Mouse (Mus musculus) brain, adult 2 months (tissue): ENCODE data around the gene Ugt1a10.
"Not testable (repeated sequence)": the region's sequence is repeated elsewhere in the genome, so short reads cannot be mapped to it uniquely, and the experiment has no call there.

Experiments
- DNase-seq: peaks from one replicate; pipeline ENCODE4 v3.0.0; 2011; ENCODE audit warnings: low read depth, low spot score

Ugt1a10 gene

DNA sequence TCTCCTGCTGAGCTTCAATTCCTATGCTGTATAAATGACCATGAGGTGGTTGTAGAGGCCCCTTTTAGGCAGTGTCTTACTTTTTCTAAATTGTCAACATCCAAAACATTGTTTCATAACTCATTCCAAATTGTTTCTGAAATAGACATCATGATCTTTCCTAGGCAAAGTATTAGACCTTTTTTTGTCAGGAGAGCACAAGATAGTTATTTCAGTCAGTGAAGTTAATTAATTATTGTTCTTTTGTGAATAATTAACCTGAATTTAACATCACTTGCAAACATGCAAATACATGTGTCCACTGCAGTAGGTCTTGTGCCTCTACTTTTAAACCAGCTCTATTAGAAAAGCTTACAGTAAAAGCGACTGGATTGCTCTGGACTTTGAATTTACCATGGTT is at the start of gene Ugt1a10:
Gene Ugt1a10, plus strand, starts transcription at position 301 of the 400 bp plus-strand sequence.
- DNase-seq, result no peak

DNA sequence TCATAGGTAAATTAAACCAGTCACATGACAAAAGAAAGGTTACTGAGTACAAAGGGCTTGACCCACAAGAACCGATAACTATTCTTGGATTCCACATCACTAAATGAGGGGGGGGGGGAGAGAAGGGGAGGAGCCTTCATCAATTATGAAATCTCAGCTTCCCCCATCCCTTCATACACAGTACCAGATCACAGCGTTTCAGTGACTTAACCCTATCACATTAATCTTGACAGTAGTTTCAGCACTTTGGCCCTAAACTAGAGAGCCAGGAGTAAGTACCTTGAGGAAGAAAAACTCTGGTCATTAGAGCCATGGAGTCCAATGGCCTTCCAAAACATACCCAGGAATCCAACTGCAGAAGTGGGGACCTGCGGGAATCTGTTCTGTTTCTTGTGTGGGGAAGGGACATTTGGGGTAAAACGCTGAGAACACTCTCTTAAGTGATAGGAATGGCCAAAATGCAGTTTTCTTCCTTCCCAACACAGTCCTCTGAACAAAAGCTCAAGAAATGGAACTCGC is 47.4 kb upstream of the Ugt1a10 start:
- DNase-seq, result no peak

DNA sequence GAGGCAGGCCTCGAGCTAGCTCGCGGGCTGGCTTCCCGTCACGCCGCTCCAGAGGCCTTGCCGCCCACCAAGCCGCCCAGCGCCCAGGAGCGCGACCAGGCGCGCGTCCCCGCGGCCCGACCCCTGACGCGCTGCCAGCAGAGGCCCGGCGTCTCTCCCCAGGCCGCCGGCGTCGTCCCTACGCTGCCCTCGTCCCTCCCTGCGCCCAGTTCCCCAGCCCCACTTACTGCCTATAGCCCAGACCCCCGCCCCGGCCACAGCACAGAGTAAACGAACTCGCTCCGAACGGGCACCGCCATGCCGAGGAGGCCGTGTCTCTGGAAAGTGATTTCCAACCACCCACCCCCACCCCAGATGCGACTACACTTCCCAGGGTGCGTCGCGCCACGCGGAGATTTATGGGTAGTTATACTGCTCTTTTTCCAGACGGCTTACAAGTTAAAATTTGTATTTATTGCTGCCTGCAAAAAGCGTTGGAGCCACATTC is 46.9 kb upstream of the Ugt1a10 start, which contains the start of gene Usp40:
Gene Usp40, minus strand, starts transcription at position 341 of the 487 bp plus-strand sequence.
- peak; percentile 93 for DNase-seq

DNA sequence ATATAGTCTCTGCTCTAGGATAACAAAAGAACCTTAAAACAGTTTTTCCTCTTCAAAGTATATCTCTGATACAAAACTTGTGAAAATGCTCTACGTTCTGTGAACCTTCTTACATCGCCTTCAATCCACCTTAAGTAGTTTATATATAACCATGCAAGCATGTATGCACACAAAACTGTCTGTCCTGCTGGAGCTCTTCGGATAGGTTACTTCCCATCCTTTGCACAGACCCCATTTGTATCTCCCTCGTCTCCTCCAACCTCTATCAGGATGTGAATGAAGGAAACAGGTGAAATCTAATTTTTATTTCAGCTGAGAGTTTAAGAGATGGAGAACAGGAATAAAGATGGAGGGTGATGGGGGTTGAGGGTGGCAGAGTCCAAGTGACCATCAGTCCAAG is 46.5 kb upstream of the Ugt1a10 start:
- DNase-seq, result no peak

DNA sequence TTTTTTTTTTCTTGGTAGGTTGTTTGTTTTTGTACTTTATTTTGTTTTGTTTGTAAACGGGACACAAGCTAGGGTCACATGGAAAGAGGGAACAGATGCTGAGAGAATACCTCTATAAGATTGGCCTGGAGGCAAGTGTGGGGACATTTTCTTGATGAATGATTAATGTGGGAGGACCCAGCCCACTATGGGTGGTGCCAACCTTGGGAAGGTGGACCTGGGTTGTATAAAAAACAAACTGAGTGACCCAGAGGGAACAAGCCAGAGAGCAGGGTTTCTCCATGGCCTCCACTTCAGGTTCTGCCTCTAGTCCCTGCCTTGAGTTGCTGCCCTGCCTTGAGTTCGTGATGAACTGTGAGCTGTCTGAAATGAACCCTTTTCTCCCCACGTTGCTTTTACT is 45.7 kb upstream of the Ugt1a10 start:
- no peak for DNase-seq

DNA sequence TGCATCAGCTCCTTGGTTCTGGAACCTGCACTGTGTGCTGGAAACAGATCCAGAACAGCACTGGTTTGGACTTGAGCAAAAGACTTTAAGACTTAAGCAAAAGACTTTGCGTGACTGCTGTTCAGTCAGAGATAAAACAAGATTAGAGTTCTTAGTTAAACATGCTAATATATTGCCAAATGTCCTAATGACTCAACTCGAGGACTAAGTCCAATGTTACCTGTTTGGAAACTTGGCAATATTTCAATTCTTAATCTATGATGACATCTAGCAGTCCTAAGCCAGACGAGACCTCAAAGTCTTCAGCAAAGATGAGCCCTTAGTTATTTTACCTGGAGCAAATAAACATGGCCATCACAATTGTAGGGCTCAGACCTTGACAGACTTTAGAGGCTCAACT is 41.5 kb upstream of the Ugt1a10 start:
- no peak for DNase-seq

DNA sequence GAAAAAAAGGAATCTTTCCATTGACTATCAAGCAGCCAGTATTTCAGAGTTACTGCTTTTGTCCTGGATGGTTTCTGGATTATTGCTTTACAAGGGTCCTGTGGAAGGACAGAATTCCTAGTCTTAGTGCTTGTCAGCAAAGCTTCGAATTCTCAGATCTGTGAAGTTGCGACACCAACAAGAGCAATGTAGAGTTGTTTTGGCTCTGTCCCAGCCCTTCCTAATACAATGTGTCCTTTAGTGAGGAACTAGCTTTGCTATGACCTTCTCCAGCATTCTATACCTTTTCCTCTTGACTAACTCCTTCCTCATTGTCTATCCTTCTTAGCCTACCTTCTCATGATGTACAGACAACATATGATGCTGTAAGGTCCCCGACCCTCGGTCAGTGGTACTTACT is 41.0 kb upstream of the Ugt1a10 start:
- no peak for DNase-seq

DNA sequence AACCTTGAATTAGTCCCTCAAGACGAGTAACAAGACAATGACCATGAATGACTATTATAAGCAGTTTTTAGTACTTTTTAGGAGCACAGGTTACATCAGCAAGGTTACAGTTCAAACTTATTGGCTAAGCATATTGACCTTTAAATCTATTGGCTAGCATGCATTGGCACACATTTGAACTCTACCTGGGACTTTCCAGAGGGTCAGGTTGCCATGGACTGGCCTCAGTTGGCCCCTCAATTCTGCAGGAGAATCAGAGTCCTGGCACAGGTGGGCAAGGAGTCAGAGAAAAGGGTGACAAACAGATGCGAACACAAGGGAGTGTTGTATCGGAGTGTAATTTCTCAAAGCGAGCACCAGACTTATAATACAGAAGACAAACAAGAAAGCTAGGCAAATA is 40.5 kb upstream of the Ugt1a10 start:
- no peak for DNase-seq

DNA sequence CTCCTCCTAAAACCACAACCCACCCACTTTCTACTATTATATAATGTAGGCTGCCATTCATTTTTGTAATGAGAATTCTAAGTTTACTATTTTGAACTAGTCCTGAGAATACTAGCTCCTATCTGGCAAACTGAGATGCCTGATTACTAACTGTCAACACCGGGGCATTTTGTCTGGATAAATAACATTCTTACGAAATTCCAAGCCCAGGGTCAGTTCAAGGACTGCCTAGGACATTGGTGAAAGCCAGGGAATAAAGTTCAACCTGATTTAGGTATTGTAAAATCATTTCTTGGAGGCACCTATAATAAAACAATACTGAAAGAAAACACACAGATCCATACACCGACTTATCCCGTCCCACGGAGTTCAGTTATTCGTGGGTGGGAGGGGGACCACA is 39.8 kb upstream of the Ugt1a10 start:
- no peak for DNase-seq

DNA sequence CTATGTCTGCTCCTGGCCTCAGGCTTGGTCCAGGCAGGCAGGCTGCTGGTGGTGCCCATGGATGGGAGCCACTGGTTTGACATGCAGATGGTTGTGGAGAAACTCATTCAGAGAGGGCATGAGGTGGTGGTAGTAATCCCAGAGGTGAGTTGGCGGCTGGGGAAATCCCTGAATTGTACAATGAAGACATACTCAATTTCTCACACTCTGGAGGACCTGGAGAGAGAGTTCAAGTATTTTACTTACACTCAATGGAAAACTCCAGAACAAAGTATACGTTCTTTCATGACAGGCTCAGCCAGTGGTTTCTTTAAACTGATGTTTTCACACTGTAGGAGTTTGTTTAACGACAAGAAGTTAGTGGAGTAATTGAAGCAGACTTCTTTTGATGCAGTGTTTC is 29.9 kb upstream of the Ugt1a10 start:
- not testable (repeated sequence) for DNase-seq

DNA sequence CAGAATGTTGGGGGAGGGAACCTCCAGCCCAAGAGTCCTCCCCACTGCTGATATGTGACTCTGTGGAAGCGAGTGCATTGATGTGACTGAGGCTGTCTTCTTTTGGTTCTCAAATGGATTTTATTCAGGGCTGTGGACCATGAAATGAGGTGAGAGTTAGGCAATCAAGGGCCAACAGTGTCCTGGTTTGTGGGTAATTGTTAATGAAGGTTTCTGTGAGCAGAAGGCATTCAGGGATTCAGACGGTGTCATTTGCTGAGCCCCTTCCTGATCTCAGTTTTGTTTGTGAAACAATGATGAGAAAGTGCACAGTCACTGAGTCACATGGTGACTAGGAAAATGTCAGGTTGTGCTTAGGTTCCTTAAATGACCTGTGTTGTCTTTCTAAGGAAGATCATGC is 12.1 kb upstream of the Ugt1a10 start:
- DNase-seq, result not testable (repeated sequence)

DNA sequence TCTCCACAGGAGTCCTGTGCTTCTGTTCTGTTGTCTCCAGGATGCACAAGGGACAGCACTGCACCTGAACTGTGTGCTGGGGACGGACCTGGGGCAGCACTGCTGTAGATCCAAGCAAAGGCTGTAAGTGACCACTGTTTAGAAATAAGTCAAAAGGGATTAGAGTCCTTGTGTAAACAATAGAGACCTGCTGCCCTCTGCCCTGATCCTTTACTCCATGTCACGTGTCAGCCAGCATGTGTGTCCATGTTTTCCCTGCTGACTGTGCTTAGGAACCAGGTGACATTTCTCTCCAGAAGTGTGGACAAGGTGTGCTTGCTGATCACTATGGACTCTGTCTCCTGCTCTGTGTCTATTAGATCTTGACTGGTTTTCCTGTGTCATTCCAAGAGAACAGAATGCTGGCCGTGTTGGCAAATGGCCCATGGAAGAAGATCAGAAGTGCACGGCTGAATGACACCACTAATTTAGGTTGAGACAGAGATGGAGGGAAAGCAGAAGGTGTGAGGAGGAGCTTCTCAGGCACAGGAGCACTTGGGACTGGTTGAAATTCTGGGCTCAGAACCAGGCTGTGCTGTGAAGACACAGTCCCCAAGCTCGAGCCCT is 10.3 kb upstream of the Ugt1a10 start:
- DNase-seq, result not testable (repeated sequence)

DNA sequence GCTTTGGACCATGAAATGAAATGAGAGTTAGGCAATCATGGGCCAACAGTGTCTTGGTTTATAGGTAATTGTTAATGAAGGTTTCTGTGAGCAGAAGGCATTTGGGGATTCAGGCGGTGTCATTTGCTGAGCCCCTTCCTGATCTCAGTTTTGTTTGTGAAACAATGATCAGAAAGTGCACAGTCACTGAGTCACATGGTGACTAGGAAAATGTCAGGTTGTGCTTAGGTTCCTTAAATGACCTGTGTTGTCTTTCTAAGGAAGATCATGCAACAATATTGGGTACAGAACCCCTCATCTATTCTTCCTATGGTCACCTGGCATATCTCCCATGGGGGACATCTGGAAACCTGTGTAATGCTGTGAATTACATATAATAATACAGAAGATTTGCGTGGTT is 7.8 kb upstream of the Ugt1a10 start:
- DNase-seq, result not testable (repeated sequence)

DNA sequence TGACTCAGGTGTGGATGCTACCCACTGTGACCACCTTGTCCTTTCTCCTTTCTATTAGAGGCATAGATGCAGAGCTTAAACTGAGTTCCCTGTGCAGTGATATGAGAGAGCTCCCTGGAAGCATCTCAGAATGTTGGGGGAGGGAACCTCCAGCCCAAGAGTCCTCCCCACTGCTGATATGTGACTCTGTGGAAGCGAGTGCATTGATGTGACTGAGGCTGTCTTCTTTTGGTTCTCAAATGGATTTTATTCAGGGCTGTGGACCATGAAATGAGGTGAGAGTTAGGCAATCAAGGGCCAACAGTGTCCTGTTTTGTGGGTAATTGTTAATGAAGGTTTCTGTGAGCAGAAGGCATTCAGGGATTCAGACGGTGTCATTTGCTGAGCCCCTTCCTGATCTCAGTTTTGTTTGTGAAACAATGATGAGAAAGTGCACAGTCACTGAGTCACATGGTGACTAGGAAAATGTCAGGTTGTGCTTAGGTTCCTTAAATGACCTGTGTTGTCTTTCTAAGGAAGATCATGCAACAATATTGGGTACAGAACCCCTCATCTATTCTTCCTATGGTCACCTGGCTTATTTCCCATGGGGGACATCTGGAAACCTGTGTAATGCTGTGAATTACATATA is 11.4 kb downstream of the Ugt1a10 start:
- DNase-seq, result not testable (repeated sequence)

DNA sequence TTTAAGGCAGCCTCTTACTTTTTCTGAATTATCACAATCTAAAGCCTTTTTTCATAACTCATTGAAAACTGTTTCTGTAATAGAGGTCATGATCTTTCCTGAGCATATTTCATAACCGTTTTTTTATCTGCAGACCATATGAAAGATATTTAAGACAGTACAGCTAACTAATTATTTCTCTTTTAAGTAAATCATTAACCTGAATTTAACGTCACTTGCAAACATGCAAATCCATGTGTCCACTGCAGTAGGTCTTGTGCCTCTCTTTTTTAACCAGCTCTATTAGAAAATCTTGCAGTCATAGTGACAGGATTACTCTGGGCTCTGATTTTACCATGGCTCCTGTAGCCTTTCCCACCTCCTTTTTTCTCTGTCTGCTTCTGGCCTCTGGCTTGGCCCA is 15.3 kb downstream of the Ugt1a10 start, which contains the start of gene Ugt1a9:
Gene Ugt1a9, plus strand, starts transcription at position 306 of the 400 bp plus-strand sequence.
- DNase-seq, result no peak

DNA sequence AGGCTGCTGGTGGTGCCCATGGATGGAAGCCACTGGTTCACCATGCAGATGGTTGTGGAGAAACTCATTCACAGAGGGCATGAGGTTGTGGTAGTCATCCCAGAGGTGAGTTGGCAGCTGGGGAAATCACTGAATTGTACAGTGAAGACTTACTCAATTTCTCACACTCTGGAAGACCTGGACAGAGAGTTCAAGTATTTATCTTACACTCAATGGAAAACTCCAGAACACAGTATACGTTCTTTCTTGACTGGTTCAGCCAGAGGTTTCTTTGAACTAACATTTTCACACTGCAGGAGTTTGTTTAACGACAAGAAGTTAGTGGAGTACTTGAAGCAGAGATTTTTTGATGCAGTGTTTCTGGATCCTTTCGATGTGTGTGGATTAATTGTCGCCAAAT is 15.7 kb downstream of the Ugt1a10 start:
- DNase-seq, result no peak

DNA sequence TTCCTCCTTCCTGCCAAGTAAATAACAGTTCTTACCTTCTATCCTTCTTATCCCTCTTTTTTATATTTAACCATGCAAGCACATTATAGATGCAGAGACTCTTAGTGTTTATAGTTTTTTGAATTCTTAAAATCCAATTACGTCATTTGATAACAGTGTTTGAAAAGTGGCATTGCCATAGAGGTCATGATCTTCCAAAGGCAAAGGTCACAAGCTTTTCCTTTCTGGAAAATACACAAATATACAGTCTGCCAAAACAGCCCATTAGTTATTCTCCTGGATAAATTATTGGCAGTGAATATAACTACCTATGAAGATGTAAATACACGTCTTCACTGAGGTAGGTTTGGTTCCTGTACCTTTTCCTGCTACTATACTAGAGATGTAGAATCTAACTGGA is 19.3 kb downstream of the Ugt1a10 start:
- DNase-seq, result no peak

DNA sequence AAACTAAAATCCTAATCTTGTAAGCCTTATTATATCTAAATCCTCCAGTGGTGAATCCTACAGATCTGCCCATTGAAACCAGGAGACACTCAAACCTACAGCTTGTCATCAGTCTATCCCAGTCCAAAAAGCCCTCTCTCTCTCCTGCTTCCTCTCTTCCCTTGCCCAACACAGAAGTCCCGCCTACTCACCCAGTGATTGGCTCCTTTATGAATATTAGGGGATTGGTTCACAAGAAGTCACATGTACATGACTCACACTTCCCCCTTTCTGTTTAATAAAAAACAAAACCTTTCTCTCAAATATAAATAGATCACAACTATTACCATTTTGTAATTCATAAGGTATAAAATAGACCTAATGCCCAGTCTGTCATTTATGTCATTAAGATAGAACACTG is 21.9 kb downstream of the Ugt1a10 start:
- no peak for DNase-seq

DNA sequence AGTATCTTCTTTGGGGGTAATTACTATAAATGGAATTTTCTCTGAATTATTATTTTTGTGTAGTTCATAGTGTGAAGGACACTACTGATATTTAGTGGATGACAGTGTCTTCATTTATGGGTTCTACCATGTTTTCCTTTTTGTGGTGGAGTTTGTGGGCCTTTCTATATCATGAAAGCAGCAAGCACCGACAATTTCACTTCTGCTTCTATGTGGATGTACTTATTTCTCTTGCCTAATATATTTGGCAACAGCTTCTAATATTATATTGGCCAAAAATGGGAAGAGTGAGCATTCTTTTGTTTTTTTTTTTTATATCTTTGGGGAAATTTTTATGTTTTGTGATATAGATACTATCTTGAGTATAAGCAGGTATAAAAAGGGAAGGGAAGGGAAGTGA is 26.5 kb downstream of the Ugt1a10 start:
- DNase-seq, result no peak

DNA sequence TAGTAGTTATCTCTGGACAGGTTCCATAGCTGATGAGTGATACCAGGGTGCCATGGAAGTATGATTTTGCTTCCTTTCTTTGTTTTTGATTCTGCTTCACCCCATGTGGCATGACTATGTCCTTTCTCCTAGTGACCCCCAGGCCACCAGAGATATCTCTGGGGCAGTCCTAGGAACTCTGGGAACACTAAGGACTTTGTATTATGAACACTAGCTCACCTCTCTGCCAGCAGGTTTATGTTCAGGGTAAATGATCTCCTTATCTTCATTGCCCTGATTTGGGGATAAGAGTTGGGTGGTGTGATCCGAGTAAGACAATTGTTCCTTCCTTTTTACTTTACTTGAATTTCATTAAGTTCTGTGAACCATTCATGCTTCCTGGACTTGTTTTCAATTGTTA is 30.9 kb downstream of the Ugt1a10 start:
- DNase-seq, result no peak

DNA sequence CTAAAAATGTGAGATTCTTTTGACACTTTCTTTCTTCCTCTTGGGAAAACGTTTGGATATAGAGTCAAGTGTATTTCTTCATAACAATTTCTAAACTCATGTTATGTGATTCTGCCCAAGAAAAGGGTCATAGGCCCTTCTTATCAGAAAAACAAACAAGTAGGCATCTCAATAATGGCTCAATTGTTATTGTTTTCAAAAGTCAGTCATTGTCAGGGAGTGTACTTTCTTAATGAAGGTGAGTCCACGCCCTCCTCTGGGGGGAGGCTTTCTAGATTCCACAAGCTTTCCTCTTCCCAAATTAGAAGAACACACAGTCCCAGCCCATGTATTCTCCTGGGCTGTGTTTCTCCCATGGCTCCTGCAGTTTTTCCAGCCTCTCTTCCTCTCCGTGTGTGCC is 32.3 kb downstream of the Ugt1a10 start, which contains the start of gene Ugt1a8:
Gene Ugt1a8, plus strand, starts transcription at position 301 of the 400 bp plus-strand sequence.
- DNase-seq, result no peak

DNA sequence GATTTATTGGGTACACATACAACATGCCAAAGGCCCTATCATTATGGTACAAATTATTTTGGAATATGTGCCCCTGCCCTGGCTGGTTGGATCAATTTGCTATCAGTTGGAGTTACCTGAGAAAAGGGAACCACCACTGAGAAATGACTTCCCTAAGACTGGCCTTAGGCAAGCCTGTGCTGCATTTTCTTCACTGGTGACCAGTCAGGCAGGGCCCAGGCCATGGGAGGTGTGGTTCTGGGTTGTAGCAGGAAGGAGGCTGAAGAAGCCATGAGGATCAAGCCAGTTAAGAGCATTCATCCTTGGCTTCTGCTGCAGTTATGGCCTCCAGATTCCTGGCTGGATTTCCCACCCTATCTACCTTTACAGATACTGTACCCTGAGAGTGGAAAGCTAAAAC is 37.2 kb downstream of the Ugt1a10 start:
- DNase-seq, result no peak

DNA sequence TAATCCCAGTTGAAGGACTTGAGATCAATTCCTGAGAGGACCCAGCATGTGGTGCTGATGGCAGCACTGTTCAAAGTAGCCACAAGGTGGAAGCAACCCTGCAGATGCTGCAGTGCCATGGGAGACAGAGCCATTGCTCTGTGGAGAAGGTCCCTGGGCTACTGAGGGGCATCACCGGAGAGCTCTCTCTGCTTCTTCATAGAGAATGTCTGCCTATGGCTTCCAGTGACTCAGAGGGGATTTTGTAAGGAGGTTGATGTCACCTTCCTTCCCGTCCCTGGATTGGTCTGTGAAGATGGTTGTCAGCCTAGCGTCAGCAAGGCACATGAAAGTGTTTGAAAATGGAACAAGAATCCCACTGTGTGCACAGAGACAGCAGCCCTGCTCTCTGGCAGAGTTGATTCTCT is 39.1 kb downstream of the Ugt1a10 start:
- DNase-seq, result peak; percentile 10
